Mouse (Mus musculus): ENCODE results near the gene Tom1.

DNA sequence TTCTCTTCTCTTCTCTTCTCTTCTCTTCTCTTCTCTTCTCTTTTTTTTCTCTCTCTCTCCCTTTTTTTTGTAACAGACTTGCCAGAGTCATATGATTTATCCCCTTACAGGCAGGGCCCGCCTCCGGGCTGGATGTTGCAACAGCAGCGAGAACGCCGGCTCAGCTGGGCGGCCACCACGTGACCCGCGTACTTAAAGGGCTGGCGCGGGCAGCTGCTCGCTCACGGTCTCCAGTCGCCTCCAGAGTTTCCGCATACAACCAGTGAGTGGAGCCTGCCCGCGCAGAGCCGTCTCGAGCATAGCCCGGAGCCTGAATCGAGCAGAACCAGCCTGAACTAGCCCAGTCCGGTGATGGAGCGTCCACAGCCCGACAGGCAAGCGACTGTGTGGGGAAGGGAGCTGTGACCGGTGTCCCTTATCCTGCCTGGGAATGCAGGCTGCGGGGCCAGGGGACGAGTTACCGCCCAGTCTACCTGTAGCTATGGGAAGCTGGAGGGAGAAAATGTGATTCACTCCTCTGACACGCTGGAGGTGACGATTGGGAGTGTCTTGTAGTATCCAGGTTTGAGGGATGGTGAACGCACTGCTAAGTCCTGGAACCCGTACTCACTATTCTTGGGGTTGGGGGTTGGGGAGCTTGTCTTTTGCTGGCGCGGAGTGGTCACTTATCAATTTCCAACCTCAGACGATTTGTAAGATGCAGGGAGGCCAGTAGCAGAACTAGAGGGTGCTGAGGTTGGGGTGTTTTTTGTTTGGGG lies 60.1 kb downstream of the Tom1 start, which contains the start of gene Hmox1:
- TF ChIP-seq CTCF (conservative IDR thresholded peaks at IDR 0.05; ENCODE audit: low read length), result no peak
- TF ChIP-seq POU5F1 (IDR thresholded peaks at IDR 0.05; ENCODE audit: borderline replicate concordance, low read length), result no peak

Data from E14TG2a.4 (cell line).